Mouse (Mus musculus) thymus, postnatal 0 days (tissue): ENCODE measurements around the gene Shroom3. TPM values are rescaled to one million over a fixed set of nuclear protein-coding genes. Genes with fewer than 3 reads are reported as not detected.

ENCODE experiments used
- DNase-seq: peaks from one replicate; pipeline ENCODE4 v3.0.0-alpha.2; 2015; ENCODE audit warnings: low spot score
- polyA plus RNA-seq: library from polyadenylated mRNA; unstranded; fragments of >200 nt; fragmentation: Nextera tagmentation; extraction: Ambion mirVana; gene quantifications from 2 replicates; pipeline ENCODE4 v1.2.1, GENCODE M21; 2015

Gene Shroom3
- polyA plus RNA-seq, 1 experiment from 2014 or later: 0.77 TPM

- no peak for DNase-seq
Observed at GRCm38 (mm10) chr5:92842417-92842816, 159.2 kb downstream of the Shroom3 start.

GRCm38 (mm10) chr5:92842881-92843280 is 159.6 kb downstream of the Shroom3 start:
- no peak for DNase-seq

GRCm38 (mm10) chr5:92843850-92844785 is 160.9 kb downstream of the Shroom3 start:
- no peak for DNase-seq

GRCm38 (mm10) chr5:92849743-92850142 is 166.5 kb downstream of the Shroom3 start:
- DNase-seq: no peak

- DNase-seq: no peak
Observed at GRCm38 (mm10) chr5:92850925-92851324, 167.7 kb downstream of the Shroom3 start.

- no peak for DNase-seq
Observed at GRCm38 (mm10) chr5:92854983-92855382, 171.7 kb downstream of the Shroom3 start.

GRCm38 (mm10) chr5:92856346-92856745 is 173.1 kb downstream of the Shroom3 start:
- no peak for DNase-seq

GRCm38 (mm10) chr5:92857177-92857576 is 173.9 kb downstream of the Shroom3 start:
- DNase-seq: no peak

- no peak for DNase-seq
Observed at GRCm38 (mm10) chr5:92858104-92858503, 174.9 kb downstream of the Shroom3 start.

- DNase-seq: no peak
Observed at GRCm38 (mm10) chr5:92858576-92858975, 175.3 kb downstream of the Shroom3 start.

GRCm38 (mm10) chr5:92861416-92862112 is 178.3 kb downstream of the Shroom3 start:
- DNase-seq: no peak

GRCm38 (mm10) chr5:92865090-92865489 is 181.9 kb downstream of the Shroom3 start:
- DNase-seq: no peak

GRCm38 (mm10) chr5:92866546-92866945 is 183.3 kb downstream of the Shroom3 start:
- no peak for DNase-seq

GRCm38 (mm10) chr5:92867253-92867652 is 184.0 kb downstream of the Shroom3 start:
- no peak for DNase-seq

- no peak for DNase-seq
Observed at GRCm38 (mm10) chr5:92868231-92868630, 185.0 kb downstream of the Shroom3 start.

- DNase-seq: no peak
Observed at GRCm38 (mm10) chr5:92871048-92871447, 187.8 kb downstream of the Shroom3 start.

GRCm38 (mm10) chr5:92872182-92872581 is 188.9 kb downstream of the Shroom3 start:
- no peak for DNase-seq

- no peak for DNase-seq
Observed at GRCm38 (mm10) chr5:92872991-92873390, 189.8 kb downstream of the Shroom3 start.

- DNase-seq: no peak
Observed at GRCm38 (mm10) chr5:92873518-92873917, 190.3 kb downstream of the Shroom3 start.

- DNase-seq: no peak
Observed at GRCm38 (mm10) chr5:92875836-92876235, 192.6 kb downstream of the Shroom3 start.

- no peak for DNase-seq
Observed at GRCm38 (mm10) chr5:92877104-92877503, 193.9 kb downstream of the Shroom3 start.

GRCm38 (mm10) chr5:92880393-92880792 is 197.2 kb downstream of the Shroom3 start:
- DNase-seq: no peak
